Mouse (Mus musculus): ENCODE data around the gene Nfyc. TPM values are rescaled to one million over a fixed set of nuclear protein-coding genes. Genes with fewer than 3 reads are reported as not detected.

Nfyc gene
- total and polyA plus RNA-seq, 2 experiments from 2014 or later, result 91.1 to 174 TPM

DNA sequence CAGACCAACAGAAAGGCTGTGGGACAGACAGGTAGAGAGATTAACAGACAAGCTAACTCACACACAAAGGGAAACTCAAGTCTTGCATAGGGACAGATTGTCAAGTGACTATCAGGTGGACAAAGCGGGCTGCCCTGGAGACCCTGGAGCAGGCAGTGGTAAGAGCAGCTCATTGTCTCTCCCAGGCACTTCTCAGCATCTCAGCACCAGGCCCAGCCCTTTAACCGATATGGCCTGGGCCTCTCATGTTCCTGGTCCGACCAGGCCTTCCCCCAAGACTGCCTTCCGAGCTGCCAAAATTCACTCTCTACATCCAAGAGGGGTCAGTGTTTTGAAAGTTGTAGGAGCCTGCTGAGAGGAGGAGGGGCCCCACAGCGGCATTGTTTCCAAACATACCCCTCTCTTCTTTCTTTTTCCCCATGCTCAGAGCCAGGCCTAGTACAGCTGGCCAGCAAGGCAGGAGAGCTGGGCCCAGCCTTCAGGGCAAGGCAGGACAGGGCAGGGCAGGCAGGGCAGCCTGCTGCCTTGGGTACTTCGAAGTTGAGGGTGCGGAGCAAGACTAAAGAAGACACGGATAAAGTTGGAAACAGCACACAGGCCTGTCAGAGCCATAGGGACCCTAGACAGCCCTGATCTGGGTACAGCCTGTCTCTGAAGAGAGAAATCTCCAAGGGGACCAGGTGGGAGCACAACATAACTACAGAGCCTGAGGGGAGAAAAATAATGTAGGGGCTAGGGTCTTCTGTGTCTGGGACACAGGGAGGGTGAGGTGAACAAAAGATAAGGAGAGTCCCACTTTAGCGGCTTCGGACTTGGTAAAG is 85.4 kb downstream of the Nfyc start:
- peak overlapping the region; percentile 100 for H3K4me2 ChIP-seq (ENCODE audit: low read depth, low read length)
- DNase-seq (ENCODE audit: low spot score) (no peak), ATAC-seq (ENCODE audit: insufficient read depth, low read depth) (no peak)
- TF ChIP-seq CTCF (IDR thresholded peaks at IDR 0.05; ENCODE audit: low read depth) (0 out of 2 replicates have a peak, but pooled peaks have one; percentile 1), EP300 (IDR thresholded peaks at IDR 0.05; ENCODE audit: low read depth) (no peak)
- H3K9me3 ChIP-seq (replicated peaks; ENCODE audit: control insufficient read depth, low read length), result no peaks in the 10 kb centered on the region
- H3K9ac ChIP-seq (replicated peaks; ENCODE audit: low read depth, low read length), result no peak overlapping the region; the same call in 1 of the 2 replicates
- peak overlapping the region; percentile 72 for H3K4me3 ChIP-seq (ENCODE audit: low read depth, low read length)
- 0 out of 2 replicates have a peak, but pooled peaks cover 13% of the 10 kb centered on the region for H3K4me1 ChIP-seq (ENCODE audit: control insufficient read depth, insufficient read depth)
- H3K36me3 ChIP-seq (replicated peaks; ENCODE audit: control insufficient read depth, insufficient read depth, low read length), result no peaks in the 10 kb centered on the region
- peaks cover 45% of the 10 kb centered on the region for H3K27me3 ChIP-seq (ENCODE audit: control insufficient read depth, insufficient read depth, low read length)
- WGBS, result 52% methylated on average over 10 of the region's 10 CpGs
- no peak overlapping the region for H3K27ac ChIP-seq (ENCODE audit: low read depth)

DNA sequence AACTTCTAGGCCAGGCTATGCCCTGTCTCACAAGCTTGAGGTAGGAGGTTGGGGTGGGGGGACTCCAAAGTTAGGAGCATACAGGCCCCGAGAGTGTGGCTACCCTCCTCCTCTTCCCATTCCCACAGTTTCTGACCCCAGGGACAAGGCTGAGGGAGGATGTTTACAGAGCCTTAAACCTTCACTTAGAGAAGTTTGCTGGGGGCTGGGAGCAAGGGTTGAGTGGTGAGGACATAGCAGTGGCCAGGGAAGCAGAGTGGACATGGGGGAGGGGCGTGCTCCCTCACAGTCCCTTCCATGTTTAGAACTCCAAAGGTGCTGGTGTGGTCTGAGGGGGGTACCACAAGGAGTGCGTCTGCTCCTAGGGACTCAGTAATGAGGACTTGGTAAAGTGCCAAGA is 87.7 kb downstream of the Nfyc start:
- TF ChIP-seq EP300 (IDR thresholded peaks at IDR 0.05; ENCODE audit: low read depth), result no peak
- Histone ChIP-seq H3K4me1 (ENCODE audit: control insufficient read depth, insufficient read depth) (0 out of 2 replicates have a peak, but pooled peaks cover 13% of the 10 kb centered on the region), H3K9me3 (replicated peaks; ENCODE audit: control insufficient read depth, low read length) (no peaks in the 10 kb centered on the region), H3K27ac (ENCODE audit: low read depth) (no peak overlapping the region), H3K4me2 (ENCODE audit: low read depth, low read length) (no peak overlapping the region), H3K9ac (replicated peaks; ENCODE audit: low read depth, low read length) (no peak overlapping the region), H3K36me3 (replicated peaks; ENCODE audit: control insufficient read depth, insufficient read depth, low read length) (no peaks in the 10 kb centered on the region), H3K27me3 (ENCODE audit: control insufficient read depth, insufficient read depth, low read length) (peaks cover 47% of the 10 kb centered on the region), H3K4me3 (ENCODE audit: low read depth, low read length) (no peak overlapping the region)
- 63% methylated on average over 3 of the region's 3 CpGs for WGBS
- ATAC-seq (ENCODE audit: insufficient read depth, low read depth) (no peak), DNase-seq (ENCODE audit: low spot score) (no peak)

DNA sequence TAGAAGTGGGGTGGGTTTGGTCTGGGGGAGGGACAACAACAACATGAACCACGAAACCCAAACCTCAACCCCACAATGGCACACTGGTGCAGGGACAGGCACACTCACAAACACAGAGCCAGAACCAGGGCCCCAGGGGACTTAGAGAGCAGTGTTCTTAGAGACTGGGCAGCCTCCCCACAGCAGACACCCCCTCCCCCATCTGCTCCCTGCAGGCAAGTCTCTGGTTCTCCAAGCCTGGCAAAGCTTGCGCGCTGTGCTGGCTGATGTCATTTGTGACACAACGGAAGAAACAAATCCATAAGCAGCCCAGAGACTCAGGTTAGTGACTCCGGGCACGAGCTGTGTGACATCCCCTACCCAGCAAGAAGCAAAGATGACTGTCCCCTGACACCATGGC is 90.1 kb downstream of the Nfyc start:
- H3K36me3 ChIP-seq (replicated peaks; ENCODE audit: control insufficient read depth, insufficient read depth, low read length), result no peaks in the 10 kb centered on the region
- no peak overlapping the region for H3K4me2 ChIP-seq (ENCODE audit: low read depth, low read length)
- no peaks in the 10 kb centered on the region for H3K9me3 ChIP-seq (replicated peaks; ENCODE audit: control insufficient read depth, low read length)
- H3K27me3 ChIP-seq (ENCODE audit: control insufficient read depth, insufficient read depth, low read length), result peaks cover 42% of the 10 kb centered on the region
- H3K4me3 ChIP-seq (ENCODE audit: low read depth, low read length), result no peak overlapping the region
- DNase-seq (ENCODE audit: low spot score), result no peak
- WGBS, result 75% methylated on average over 6 of the region's 6 CpGs
- 0 out of 2 replicates have a peak, but pooled peaks cover 6% of the 10 kb centered on the region for H3K4me1 ChIP-seq (ENCODE audit: control insufficient read depth, insufficient read depth)
- H3K27ac ChIP-seq (ENCODE audit: low read depth), result no peak overlapping the region
- no peak overlapping the region for H3K9ac ChIP-seq (replicated peaks; ENCODE audit: low read depth, low read length)
- TF ChIP-seq EP300 (IDR thresholded peaks at IDR 0.05; ENCODE audit: low read depth) (no peak), CTCF (IDR thresholded peaks at IDR 0.05; ENCODE audit: low read depth) (no peak)
- ATAC-seq (ENCODE audit: insufficient read depth, low read depth), result no peak

DNA sequence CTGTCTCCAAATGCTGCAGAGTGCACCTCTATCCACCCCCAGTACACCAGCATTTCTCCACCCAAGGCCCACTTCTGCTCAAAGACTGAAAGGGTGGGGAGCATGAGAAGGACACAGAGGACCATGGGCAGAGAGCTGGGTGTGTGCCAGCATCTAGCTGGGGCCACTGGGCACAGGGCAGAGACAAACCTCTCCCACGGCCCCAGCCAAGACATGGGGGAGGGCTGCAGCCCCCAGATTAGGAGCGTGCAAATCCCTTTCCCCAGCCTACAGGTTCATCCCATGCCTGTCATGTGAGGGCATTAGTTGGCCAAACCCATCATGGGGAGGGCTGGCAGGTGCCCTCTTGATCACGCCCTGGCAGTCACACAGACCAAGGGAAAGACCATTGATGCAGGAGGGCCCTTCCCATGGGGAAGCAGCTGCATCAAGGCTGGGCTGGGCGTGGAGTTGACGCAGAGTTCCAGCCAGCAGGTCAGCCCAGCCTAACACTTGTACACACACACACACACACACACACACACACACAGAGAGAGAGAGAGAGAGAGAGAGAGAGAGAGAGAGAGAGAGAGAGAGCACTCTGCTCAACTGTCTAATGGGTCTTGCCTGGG is 97.3 kb downstream of the Nfyc start:
- Histone ChIP-seq H3K36me3 (replicated peaks; ENCODE audit: control insufficient read depth, insufficient read depth, low read length) (no peaks in the 10 kb centered on the region), H3K4me2 (ENCODE audit: low read depth, low read length) (no peak overlapping the region)

DNA sequence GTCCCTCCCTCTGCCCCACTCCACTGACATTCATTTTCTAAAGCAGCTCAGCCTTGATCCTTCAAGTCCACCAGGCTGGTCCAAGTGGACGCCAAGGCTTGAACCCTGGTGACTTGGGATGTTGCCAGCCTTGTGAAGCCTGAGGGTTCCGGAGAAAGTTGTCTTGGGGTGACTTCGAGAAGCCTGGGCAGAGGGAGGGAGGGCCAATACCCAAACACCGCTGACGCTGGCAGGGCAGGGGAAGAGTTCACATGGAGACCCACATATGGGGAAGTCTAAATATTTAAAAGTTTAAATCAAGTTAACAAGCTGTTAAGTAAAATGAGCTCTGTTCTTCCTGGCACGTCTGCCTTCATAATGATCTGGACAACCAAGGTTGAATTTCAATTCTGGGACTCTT is 98.6 kb downstream of the Nfyc start:
- peaks cover 14% of the 10 kb centered on the region for H3K4me1 ChIP-seq (ENCODE audit: control insufficient read depth, insufficient read depth)

More for the DNA sequence above, 97.3 kb downstream of the Nfyc start:
- no peak for TF ChIP-seq CTCF (IDR thresholded peaks at IDR 0.05; ENCODE audit: low read depth)
- TF ChIP-seq EP300 (IDR thresholded peaks at IDR 0.05; ENCODE audit: low read depth), result no peak
- H3K27me3 ChIP-seq (ENCODE audit: control insufficient read depth, insufficient read depth, low read length), result peaks cover 42% of the 10 kb centered on the region
- WGBS, result 79% methylated on average over 5 of the region's 5 CpGs
- DNase-seq (ENCODE audit: low spot score), result no peak
- H3K4me3 ChIP-seq (ENCODE audit: low read depth, low read length), result no peak overlapping the region
- no peak overlapping the region for H3K27ac ChIP-seq (ENCODE audit: low read depth)
- H3K9me3 ChIP-seq (replicated peaks; ENCODE audit: control insufficient read depth, low read length), result no peaks in the 10 kb centered on the region
- H3K9ac ChIP-seq (replicated peaks; ENCODE audit: low read depth, low read length), result no peak overlapping the region
- peaks cover 14% of the 10 kb centered on the region for H3K4me1 ChIP-seq (ENCODE audit: control insufficient read depth, insufficient read depth)
- ATAC-seq (ENCODE audit: insufficient read depth, low read depth), result no peak

More for the DNA sequence above, 98.6 kb downstream of the Nfyc start:
- DNase-seq (ENCODE audit: low spot score) (no peak), ATAC-seq (ENCODE audit: insufficient read depth, low read depth) (no peak)
- no peak overlapping the region for H3K4me3 ChIP-seq (ENCODE audit: low read depth, low read length)
- H3K4me2 ChIP-seq (ENCODE audit: low read depth, low read length), result no peak overlapping the region
- H3K9ac ChIP-seq (replicated peaks; ENCODE audit: low read depth, low read length), result no peak overlapping the region
- H3K27me3 ChIP-seq (ENCODE audit: control insufficient read depth, insufficient read depth, low read length), result peaks cover 31% of the 10 kb centered on the region
- H3K27ac ChIP-seq (ENCODE audit: low read depth), result no peak overlapping the region
- TF ChIP-seq CTCF (IDR thresholded peaks at IDR 0.05; ENCODE audit: low read depth) (no peak), EP300 (IDR thresholded peaks at IDR 0.05; ENCODE audit: low read depth) (no peak)
- WGBS, result 84% methylated on average over 6 of the region's 6 CpGs
- H3K36me3 ChIP-seq (replicated peaks; ENCODE audit: control insufficient read depth, insufficient read depth, low read length), result no peaks in the 10 kb centered on the region
- no peaks in the 10 kb centered on the region for H3K9me3 ChIP-seq (replicated peaks; ENCODE audit: control insufficient read depth, low read length)

Measured in heart, postnatal 0 days (tissue).